27 mouse cellular contexts compared by ENCODE assay signal in the genomic region with DNA sequence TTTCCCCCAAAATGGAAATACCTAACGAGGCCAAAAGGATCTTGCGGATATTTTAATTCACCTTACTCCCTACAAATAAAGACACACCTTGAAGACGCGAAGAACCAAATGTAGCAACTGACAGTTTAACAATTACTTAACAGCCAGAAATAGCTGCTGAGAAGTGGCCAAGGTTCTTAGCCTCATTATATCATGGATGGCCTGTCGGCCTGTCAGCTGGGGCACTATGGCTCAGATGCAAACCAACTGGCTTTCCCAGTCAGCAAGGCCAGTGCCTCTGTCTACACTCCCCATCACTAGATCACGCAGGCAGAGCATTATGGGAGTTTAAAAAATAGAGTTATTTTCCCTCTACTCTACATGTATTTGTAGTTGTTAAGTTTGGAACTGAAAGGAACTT.
DNase-seq lines count a peak whose midpoint lies in the region; ATAC-seq lines count a peak whose summit lies in the region.
"Had no signal": no experiment of that assay in that cellular context is flagged by ENCODE, and none has a peak within 500 bp of the region (broad histone marks: within the 10 kb centered on the region; RNA-seq: fewer than 3 reads in every experiment).

No protein-coding gene starts in this region.

- peak; percentile 42 to 59 for DNase-seq in heart, adult 18-20 months
- peak; percentile 22 for DNase-seq in kidney, postnatal 10 days
- no peak for DNase-seq in kidney, postnatal 36 days
- peak; percentile 31 for DNase-seq in adipocyte (ENCODE audit: low spot score)
- DNase-seq in layer of hippocampus, adult 9-11 months: no peak
- DNase-seq: adrenal gland, adult 8-10 months; adrenal gland, postnatal 25 days; cerebellum, adult 11-12 months; cerebellum, adult 8-10 months; cerebellum, postnatal 10 days; cerebellum, postnatal 36 days; embryo, embryonic 11 days; gastrocnemius, postnatal 10 days; heart, postnatal 36 days had no signal

- no peak overlapping the region for H3K4me2 ChIP-seq in heart, embryonic 12.5 days
- H3K4me2 ChIP-seq: embryonic facial prominence, embryonic 13.5 days; forebrain, embryonic 12.5 days; forebrain, embryonic 15.5 days; heart, embryonic 15.5 days; hindbrain, embryonic 14.5 days had no signal

- no peaks in the 10 kb centered on the region for H3K27me3 ChIP-seq in heart, embryonic 12.5 days (replicated peaks)
- H3K27me3 ChIP-seq: embryonic facial prominence, embryonic 13.5 days; forebrain, embryonic 12.5 days; forebrain, embryonic 15.5 days; heart, embryonic 15.5 days had no signal

- peaks cover 9% of the 10 kb centered on the region for H3K4me1 ChIP-seq in heart, embryonic 12.5 days (replicated peaks)
- H3K4me1 ChIP-seq: embryonic facial prominence, embryonic 10.5 days; embryonic facial prominence, embryonic 13.5 days; forebrain, embryonic 12.5 days had no signal

- H3K36me3 ChIP-seq in heart, embryonic 12.5 days: no peaks in the 10 kb centered on the region
- H3K36me3 ChIP-seq: embryonic facial prominence, embryonic 10.5 days; embryonic facial prominence, embryonic 13.5 days; forebrain, embryonic 12.5 days; forebrain, embryonic 15.5 days; heart, embryonic 15.5 days had no signal

- ATAC-seq in heart, embryonic 12.5 days (ENCODE audit: insufficient number of reproducible peaks, low FRiP score): no peak
- ATAC-seq: CD4-positive, CD25-positive, alpha-beta regulatory T cell, adult 4 months; forebrain, embryonic 15.5 days; hindbrain, postnatal 0 days; inflammation-experienced regulatory T-cells, adult 6 months; intestine, embryonic 16.5 days had no signal

- H3K9me3 ChIP-seq in heart, embryonic 12.5 days (replicated peaks): peaks cover 4% of the 10 kb centered on the region; the same call in 1 of the 2 replicates
- H3K9me3 ChIP-seq: embryonic facial prominence, embryonic 13.5 days; forebrain, embryonic 12.5 days; forebrain, embryonic 15.5 days; heart, embryonic 15.5 days had no signal

- 73% methylated on average over 6 of the region's 6 CpGs for WGBS in heart, embryonic 12.5 days

- H3K9ac ChIP-seq in heart, embryonic 12.5 days: no peak overlapping the region
- H3K9ac ChIP-seq: embryonic facial prominence, embryonic 13.5 days; forebrain, embryonic 12.5 days; forebrain, embryonic 15.5 days; heart, embryonic 15.5 days; hindbrain, embryonic 14.5 days had no signal

- no peak overlapping the region for H3K27ac ChIP-seq in heart, embryonic 12.5 days (ENCODE audit: poor library complexity, severe bottlenecking)
- H3K27ac ChIP-seq: embryonic facial prominence, embryonic 10.5 days; embryonic facial prominence, embryonic 13.5 days; forebrain, embryonic 12.5 days; forebrain, embryonic 15.5 days; heart, adult 2 months; heart, embryonic 15.5 days; hindbrain, embryonic 14.5 days; hindbrain, postnatal 0 days had no signal

- no peak overlapping the region for H3K4me3 ChIP-seq in heart, embryonic 12.5 days
- H3K4me3 ChIP-seq: embryonic facial prominence, embryonic 10.5 days; embryonic facial prominence, embryonic 13.5 days; erythroblast, embryonic 14.5 days; forebrain, embryonic 12.5 days; forebrain, embryonic 15.5 days; heart, adult 2 months; heart, embryonic 15.5 days had no signal

Comparison
In these comparisons a context has a peak if more than half of its experiments do, and no peak if none do; other contexts are left out.
1. DNase-seq: peak in heart, adult 18-20 months (2 of 2), kidney, postnatal 10 days (single experiment) and adipocyte (single experiment); none in kidney, postnatal 36 days (0 of 2) and layer of hippocampus, adult 9-11 months (single experiment).